Mouse (Mus musculus): Measurements from ENCODE around the gene Sdhb. TPM values are rescaled to one million over a fixed set of nuclear protein-coding genes. Genes with fewer than 3 reads are reported as not detected.

Sdhb gene
- polyA plus RNA-seq, 1 experiment from 2014 or later = 296 TPM

GRCm38 (mm10) chr4:141014114-141014513 is 53.1 kb downstream of the Sdhb start:
- ChIA-PET POLR2A (no interaction called here), CTCF (interaction anchor here (1.2 kb wide), 1 partner anchor 31 kb away, joined by 3 read pairs; no protein-coding TSS in a partner anchor)
- H3K27me3 ChIP-seq = no peaks in the 10 kb centered on the region
- DNase-seq (ENCODE audit: low read depth, low spot score) (no peak), ATAC-seq (no peak)
- no peak for TF ChIP-seq CTCF (IDR thresholded peaks at IDR 0.05)
- in situ Hi-C loops (cut with MboI; ENCODE audit: low pct_unique_long_range_greater_than_20kb) = no loop called here

DNA sequence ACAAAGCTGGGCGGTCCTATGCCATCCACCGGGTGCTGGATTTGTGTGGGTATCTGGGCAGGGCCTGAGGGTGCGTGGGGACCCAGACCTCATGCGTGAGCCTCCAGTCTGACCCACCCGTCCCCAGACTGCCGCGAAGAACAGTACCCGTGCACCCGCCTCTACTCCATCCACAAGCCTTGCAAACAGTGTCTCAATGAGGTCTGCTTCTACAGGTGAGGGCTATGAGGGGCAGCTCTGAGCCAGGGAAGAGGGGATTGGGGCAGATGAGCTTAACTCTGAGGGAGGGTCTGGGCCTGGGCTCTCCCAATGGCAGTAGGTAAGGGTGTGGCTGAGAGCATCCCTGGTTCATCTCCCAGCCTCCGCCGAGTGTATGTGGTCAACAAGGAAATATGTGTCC is 53.9 kb downstream of the Sdhb start:
- no peak for TF ChIP-seq CTCF (IDR thresholded peaks at IDR 0.05)
- in situ Hi-C loops (cut with MboI; ENCODE audit: low pct_unique_long_range_greater_than_20kb) = no loop called here
- ChIA-PET POLR2A (no interaction called here), CTCF (no interaction called here)
- no peak for DNase-seq (ENCODE audit: low read depth, low spot score)
- H3K27me3 ChIP-seq = no peaks in the 10 kb centered on the region
- ATAC-seq = no peak

GRCm38 (mm10) chr4:141015356-141015755 is 54.4 kb downstream of the Sdhb start:
- DNase-seq (ENCODE audit: low read depth, low spot score) = no peak
- ATAC-seq = no peak
- CTCF ChIA-PET = no interaction called here
- no peaks in the 10 kb centered on the region for H3K27me3 ChIP-seq
- in situ Hi-C loops (cut with MboI; ENCODE audit: low pct_unique_long_range_greater_than_20kb) = no loop called here
- no peak for TF ChIP-seq CTCF (IDR thresholded peaks at IDR 0.05)
- POLR2A ChIA-PET = no interaction called here

GRCm38 (mm10) chr4:141016311-141016710 is 55.3 kb downstream of the Sdhb start:
- in situ Hi-C loops (cut with MboI; ENCODE audit: low pct_unique_long_range_greater_than_20kb) = no loop called here
- DNase-seq (ENCODE audit: low read depth, low spot score) (no peak), ATAC-seq (no peak)
- ChIA-PET CTCF (no interaction called here), POLR2A (no interaction called here)
- H3K27me3 ChIP-seq = no peaks in the 10 kb centered on the region
- TF ChIP-seq CTCF (IDR thresholded peaks at IDR 0.05) = no peak

- DNase-seq (ENCODE audit: low read depth, low spot score) = no peak
- CTCF ChIA-PET = no interaction called here
- in situ Hi-C loops (cut with MboI; ENCODE audit: low pct_unique_long_range_greater_than_20kb) = no loop called here
- TF ChIP-seq CTCF (IDR thresholded peaks at IDR 0.05) = no peak
- POLR2A ChIA-PET = no interaction called here
- H3K27me3 ChIP-seq = no peaks in the 10 kb centered on the region
- no peak for ATAC-seq
These were observed 56.8 kb downstream of the Sdhb start for GRCm38 (mm10) chr4:141017657-141018436.

DNA sequence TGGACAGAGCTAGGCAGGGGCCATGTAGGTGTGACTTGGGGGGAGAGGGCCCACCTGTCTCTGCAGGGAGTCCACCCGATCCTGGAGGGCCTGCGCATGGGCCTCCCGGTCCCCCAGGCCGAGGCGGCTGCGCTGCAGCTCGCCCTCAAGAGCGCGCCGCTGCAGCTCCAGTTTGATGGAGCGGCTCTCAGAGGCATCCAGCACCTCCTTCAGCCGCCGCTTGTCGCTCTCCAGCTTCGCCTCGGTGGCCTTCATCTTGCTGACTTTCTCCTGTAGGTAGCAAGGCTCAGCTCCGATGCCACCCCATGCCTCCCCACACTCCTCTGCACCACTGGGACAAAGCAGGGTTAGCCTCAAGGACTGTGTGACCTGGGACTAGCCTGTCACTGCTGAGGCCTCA is 59.2 kb downstream of the Sdhb start:
- ChIA-PET CTCF (interaction anchor here (1.3 to 3.5 kb wide), 3 partner anchors 12 to 37 kb away, joined by 3 to 13 read pairs (median 4); no protein-coding TSS in a partner anchor), POLR2A (no interaction called here)
- no peak for DNase-seq (ENCODE audit: low read depth, low spot score)
- no peak for ATAC-seq
- in situ Hi-C loops (cut with MboI; ENCODE audit: low pct_unique_long_range_greater_than_20kb) = loop anchor here (5.0 kb wide), 1 partner anchor 38 kb away; no protein-coding TSS in a partner anchor
- no peak for TF ChIP-seq CTCF (IDR thresholded peaks at IDR 0.05)
- H3K27me3 ChIP-seq = no peaks in the 10 kb centered on the region

- POLR2A ChIA-PET = interaction anchor here (0.8 kb wide), 1 partner anchor 49 kb away, joined by 3 read pairs; no protein-coding TSS in a partner anchor
- DNase-seq (ENCODE audit: low read depth, low spot score) = no peak
- ATAC-seq = no peak
- in situ Hi-C loops (cut with MboI; ENCODE audit: low pct_unique_long_range_greater_than_20kb) = loop anchor here (5.0 kb wide), 1 partner anchor 39 kb away; no protein-coding TSS in a partner anchor
- no peak for TF ChIP-seq CTCF (IDR thresholded peaks at IDR 0.05)
- no peaks in the 10 kb centered on the region for H3K27me3 ChIP-seq
- CTCF ChIA-PET = interaction anchor here (1.3 to 3.5 kb wide), 2 partner anchors 11 to 38 kb away, joined by 3 to 13 read pairs; no protein-coding TSS in a partner anchor
These were observed 60.0 kb downstream of the Sdhb start for GRCm38 (mm10) chr4:141020811-141021613.

DNA sequence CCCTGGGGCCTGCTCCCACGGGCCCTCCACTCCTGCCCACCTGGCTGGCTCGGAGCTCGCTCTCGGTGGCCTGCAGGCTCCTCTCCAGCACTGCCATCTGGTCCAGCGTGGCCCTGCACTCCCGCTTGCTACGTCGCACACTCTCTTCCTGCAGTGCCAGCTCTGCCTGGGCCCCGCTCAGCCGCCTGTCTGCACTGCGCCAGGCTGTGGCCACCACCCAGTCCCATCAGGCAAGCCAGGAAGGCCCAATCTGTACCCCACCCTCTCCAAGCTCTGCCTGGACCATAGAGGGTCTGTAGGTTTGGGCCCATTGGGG is 60.6 kb downstream of the Sdhb start:
- H3K27me3 ChIP-seq = no peaks in the 10 kb centered on the region
- ATAC-seq = no peak
- ChIA-PET POLR2A (interaction anchor here (0.7 to 0.9 kb wide), 2 partner anchors 9 to 13 kb away, joined by 4 to 5 read pairs; no protein-coding TSS in a partner anchor), CTCF (interaction anchor here (1.3 to 3.5 kb wide), 2 partner anchors 10 to 38 kb away, joined by 3 to 13 read pairs; no protein-coding TSS in a partner anchor)
- in situ Hi-C loops (cut with MboI; ENCODE audit: low pct_unique_long_range_greater_than_20kb) = loop anchor here (5.0 kb wide), 1 partner anchor 39 kb away; no protein-coding TSS in a partner anchor
- DNase-seq (ENCODE audit: low read depth, low spot score) = no peak
- no peak for TF ChIP-seq CTCF (IDR thresholded peaks at IDR 0.05)

- TF ChIP-seq CTCF (IDR thresholded peaks at IDR 0.05) = no peak
- in situ Hi-C loops (cut with MboI; ENCODE audit: low pct_unique_long_range_greater_than_20kb) = loop anchor here (5.0 kb wide), 1 partner anchor 42 kb away; no protein-coding TSS in a partner anchor
- CTCF ChIA-PET = no interaction called here
- ATAC-seq (no peak), DNase-seq (ENCODE audit: low read depth, low spot score) (no peak)
- H3K27me3 ChIP-seq = no peaks in the 10 kb centered on the region
- POLR2A ChIA-PET = no interaction called here
These were observed 63.0 kb downstream of the Sdhb start for GRCm38 (mm10) chr4:141024052-141024451.

DNA sequence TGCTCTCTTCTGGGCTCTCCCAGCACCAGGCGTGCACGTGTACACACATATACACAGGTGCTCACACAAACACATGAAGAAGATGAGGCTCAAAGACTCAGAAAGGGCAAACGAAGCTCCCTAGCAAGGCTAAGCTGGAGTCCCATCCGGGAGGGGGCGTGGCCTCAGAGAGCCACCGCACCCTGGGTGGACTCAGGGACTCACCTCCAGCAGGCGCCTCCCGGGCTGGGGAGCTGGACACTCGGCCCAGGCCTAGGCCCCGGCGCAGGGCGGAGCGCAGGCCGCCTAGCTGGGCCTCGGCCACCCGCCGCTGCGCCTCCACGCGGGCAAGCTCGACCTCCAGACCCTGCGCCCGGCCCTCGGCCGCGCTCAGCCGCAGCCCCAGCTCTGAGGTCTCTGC is 64.0 kb downstream of the Sdhb start:
- no peak for DNase-seq (ENCODE audit: low read depth, low spot score)
- CTCF ChIA-PET = no interaction called here
- no peak for TF ChIP-seq CTCF (IDR thresholded peaks at IDR 0.05)
- no peaks in the 10 kb centered on the region for H3K27me3 ChIP-seq
- ATAC-seq = no peak
- POLR2A ChIA-PET = no interaction called here
- in situ Hi-C loops (cut with MboI; ENCODE audit: low pct_unique_long_range_greater_than_20kb) = loop anchor here (5.0 kb wide), 1 partner anchor 43 kb away; no protein-coding TSS in a partner anchor

Other genes starting within 250 kb of the Sdhb start
- not detected for gene Padi6, start 218.6 kb upstream of the Sdhb start, polyA plus RNA-seq (2021)
- 0.04 TPM for gene Padi4, start 187.0 kb upstream of the Sdhb start, polyA plus RNA-seq (2021)
- gene Padi3, start 150.6 kb upstream of the Sdhb start, polyA plus RNA-seq (2021) = not detected
- gene Padi1, start 115.4 kb upstream of the Sdhb start, polyA plus RNA-seq (2021) = 0.05 TPM
- gene Padi2, start 54.9 kb upstream of the Sdhb start, polyA plus RNA-seq (2021) = 4.6 TPM
- gene Atp13a2, start 25.7 kb downstream of the Sdhb start, polyA plus RNA-seq (2021) = 42.6 TPM
- gene Mfap2, start 49.2 kb downstream of the Sdhb start, polyA plus RNA-seq (2021) = 40.3 TPM
- gene Crocc, start 99.3 kb downstream of the Sdhb start, polyA plus RNA-seq (2021) = 11.9 TPM
- gene Necap2, start 117.2 kb downstream of the Sdhb start, polyA plus RNA-seq (2021) = 55.9 TPM
- not detected for gene Spata21, start 127.1 kb downstream of the Sdhb start, polyA plus RNA-seq (2021)
- gene Szrd1, start 178.6 kb downstream of the Sdhb start, polyA plus RNA-seq (2021) = 54.3 TPM
- 9.2 TPM for gene Fbxo42, start 186.7 kb downstream of the Sdhb start, polyA plus RNA-seq (2021)